Mouse (Mus musculus) forelimb bud, embryonic 11.5 days (tissue): ENCODE data around the gene Secisbp2.
"Not testable (repeated sequence)": the region's sequence is repeated elsewhere in the genome, so short reads cannot be mapped to it uniquely, and the experiment has no call there.

Experiments
- DNase-seq: peaks from one replicate; pipeline ENCODE4 v3.0.0-alpha.2; 2012; ENCODE audit warnings: low read depth, low spot score

Gene Secisbp2

DNA sequence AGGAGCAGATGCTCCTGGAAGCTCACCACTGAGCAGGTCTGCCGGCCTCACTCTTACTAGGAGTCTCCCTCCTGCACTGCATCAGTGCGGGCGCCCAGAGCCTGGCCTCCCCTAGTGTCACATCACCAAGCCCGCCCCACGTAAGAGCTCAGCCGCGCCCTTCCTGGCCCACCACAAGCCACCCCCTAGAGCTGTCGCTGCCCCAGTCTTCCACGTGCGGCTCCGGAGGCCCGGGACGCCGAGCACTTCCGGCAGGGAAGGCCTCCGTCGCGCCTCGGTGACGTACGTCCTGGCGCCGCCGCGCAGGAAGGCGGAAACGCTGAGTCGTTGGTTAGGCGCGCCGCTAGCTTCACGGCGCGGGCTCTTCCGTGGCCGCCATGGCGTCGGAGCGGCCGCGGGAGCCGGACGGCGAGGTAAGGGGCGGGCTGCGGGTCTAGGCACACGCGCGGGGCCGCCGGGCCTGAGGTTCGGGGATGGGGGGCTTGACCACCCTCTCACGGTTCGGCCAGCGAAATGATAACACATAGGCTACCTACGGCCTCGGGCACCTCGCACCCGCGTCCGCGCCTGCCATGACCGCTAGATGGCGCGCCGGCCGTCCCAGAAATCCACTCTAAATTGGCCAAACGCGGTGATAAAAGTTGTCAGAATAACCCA, at the start of gene Secisbp2:
Gene Secisbp2, plus strand, starts transcription at position 290 of the 657 bp plus-strand sequence.
- peak; percentile 91 for DNase-seq

GRCm38 (mm10) chr13:51602764-51603163, 48.7 kb upstream of the Secisbp2 start:
- DNase-seq = no peak

DNA sequence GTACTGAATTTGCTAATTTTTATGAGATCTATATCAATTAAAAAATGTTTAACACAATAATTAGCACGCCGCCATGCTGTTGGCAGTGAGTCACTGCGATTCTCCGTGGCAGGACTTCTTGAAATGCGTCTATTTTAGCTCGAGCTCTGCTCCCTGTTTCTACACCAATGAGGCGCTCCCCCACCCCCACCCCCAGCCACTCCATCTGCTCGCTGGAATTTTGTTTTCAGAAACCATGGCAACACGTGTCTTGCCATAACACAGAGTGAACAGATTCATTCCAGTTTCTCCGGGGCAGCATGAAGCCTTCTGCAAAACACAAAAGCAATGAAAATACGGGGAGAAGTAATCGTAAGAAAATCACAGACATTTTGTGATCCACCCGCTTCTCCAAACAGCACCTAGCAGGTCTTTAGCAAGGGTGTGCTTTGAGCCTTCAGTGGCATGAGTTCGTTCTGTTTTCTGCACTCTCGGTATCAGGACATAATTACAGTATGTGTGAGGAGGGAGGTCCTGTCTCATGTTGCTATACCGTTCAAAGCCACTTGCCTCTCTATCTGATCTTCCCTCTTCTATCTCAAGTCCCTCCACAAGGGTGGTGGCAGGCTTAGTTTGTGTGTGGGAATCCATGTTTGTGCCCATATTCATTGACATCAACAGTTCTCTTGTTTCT, 48.1 kb upstream of the Secisbp2 start:
- peak; percentile 80 for DNase-seq

GRCm38 (mm10) chr13:51603894-51604244, 47.6 kb upstream of the Secisbp2 start:
- DNase-seq = no peak

DNA sequence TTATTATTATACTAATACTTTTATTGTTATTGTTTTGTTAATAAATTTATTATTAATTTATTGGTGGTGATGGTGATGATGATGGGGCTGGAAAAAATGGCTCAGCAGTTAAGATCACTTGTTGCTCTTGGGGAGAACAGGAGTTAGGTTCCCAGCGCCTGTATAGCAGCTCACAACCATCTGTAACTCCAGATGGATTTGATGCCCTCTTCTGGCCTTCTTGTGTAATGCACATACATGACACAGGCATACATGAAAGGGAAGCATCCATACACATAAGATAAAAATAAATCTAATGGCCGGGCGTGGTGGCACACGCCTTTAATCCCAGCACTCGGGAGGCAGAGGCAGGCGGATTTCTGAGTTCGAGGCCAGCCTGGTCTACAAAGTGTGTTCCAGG, 42.3 kb upstream of the Secisbp2 start:
- no peak for DNase-seq

DNA sequence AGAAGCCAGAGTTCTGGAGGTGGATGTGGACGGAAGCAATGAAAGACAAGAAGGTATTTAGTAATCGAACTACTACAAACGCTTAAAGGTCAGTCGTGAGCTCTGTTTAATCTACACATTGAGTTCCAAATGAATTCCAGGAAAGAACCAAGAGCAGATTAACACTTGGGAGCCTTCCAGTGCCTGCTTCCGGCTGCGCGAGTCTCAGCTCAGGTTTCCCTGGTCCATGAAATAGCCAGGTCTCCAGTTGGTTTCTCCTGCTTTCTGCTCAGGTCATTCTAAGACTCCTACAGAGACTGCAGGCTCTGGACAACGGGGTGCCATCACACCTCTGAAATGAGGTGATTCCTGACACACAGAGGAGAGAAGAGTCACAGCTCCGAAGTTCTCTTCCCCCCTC, 40.4 kb upstream of the Secisbp2 start:
- DNase-seq = peak; percentile 38

- peak; percentile 58 for DNase-seq
These were observed 40.0 kb upstream of the Secisbp2 start for GRCm38 (mm10) chr13:51611500-51611899.

- no peak for DNase-seq
These were observed 35.7 kb upstream of the Secisbp2 start for GRCm38 (mm10) chr13:51615815-51616214.

DNA sequence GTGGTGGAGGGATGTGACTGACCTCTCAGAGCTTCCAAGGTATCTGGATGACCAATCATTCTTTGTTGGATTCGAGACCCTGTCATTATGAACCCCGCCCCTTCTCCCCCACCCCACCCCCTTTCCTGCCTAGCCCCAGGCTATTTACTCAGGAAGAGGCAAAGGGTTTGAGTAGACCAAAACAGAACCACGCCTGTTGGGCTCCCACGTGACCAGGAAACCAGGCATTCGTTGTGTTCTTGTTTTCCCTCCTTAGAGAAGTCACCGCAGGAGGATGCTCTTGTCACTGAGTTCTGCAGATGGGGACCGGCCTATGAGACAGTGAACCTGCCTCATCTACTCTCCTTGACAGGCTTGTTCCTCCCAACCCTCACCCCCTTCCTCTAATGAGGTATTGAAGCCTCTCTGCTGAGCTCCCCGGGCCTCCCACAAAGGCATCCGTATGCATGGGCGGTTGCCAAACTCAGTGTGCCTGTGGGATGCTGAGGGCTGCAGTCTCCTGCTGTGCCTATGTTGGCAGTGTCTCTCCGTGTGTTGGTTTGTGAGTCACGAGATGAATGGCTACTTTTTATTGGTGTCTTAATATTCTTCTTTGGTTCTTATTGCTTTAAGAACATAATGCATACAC, 35.0 kb upstream of the Secisbp2 start:
- no peak for DNase-seq

GRCm38 (mm10) chr13:51617306-51617705, 34.2 kb upstream of the Secisbp2 start:
- no peak for DNase-seq

DNA sequence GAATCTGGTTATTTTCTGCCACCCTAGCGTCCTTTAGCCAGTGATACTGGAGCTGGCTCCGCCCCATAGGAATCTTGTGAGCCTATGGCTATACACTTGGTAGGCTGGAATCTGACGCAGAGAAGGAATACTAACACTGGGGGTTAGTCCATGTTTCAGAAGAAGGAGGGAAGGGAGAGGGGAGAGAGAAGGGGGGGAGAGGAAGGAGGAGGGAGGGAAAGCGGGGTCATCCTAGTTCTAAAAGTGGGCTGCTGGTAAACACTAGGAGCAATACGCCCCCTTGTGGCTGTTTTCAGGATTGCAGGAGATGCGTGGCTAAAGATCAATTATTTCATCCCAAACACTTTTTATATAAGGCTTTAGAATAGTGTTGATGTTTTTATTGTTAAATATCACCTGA, 33.6 kb upstream of the Secisbp2 start:
- DNase-seq = peak; percentile 70

GRCm38 (mm10) chr13:51618602-51619001, 32.9 kb upstream of the Secisbp2 start:
- no peak for DNase-seq

- no peak for DNase-seq
These were observed 28.9 kb upstream of the Secisbp2 start for GRCm38 (mm10) chr13:51622626-51623025.

DNA sequence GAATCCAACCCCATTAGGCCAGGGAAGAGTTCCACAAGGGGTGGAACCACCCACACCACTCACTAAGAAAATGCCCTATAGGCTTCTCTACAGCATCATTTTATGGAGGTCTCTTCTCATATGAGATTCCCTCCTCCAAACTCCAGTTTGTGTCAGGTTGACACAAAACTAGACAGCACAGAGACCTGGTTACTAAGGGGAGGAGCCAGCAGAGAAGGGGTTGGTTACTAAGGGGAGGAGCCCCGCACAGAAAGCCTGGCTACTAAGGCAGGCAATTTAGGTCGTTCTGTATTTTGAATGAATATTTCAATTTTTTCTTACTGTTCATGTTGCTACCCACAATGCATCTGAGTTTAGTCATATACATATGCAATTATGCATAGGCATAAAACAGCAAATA, 27.8 kb upstream of the Secisbp2 start:
- no peak for DNase-seq

GRCm38 (mm10) chr13:51628273-51628848, 23.1 kb upstream of the Secisbp2 start:
- DNase-seq = no peak

- DNase-seq = no peak
These were observed 20.0 kb upstream of the Secisbp2 start for GRCm38 (mm10) chr13:51631354-51631992.

DNA sequence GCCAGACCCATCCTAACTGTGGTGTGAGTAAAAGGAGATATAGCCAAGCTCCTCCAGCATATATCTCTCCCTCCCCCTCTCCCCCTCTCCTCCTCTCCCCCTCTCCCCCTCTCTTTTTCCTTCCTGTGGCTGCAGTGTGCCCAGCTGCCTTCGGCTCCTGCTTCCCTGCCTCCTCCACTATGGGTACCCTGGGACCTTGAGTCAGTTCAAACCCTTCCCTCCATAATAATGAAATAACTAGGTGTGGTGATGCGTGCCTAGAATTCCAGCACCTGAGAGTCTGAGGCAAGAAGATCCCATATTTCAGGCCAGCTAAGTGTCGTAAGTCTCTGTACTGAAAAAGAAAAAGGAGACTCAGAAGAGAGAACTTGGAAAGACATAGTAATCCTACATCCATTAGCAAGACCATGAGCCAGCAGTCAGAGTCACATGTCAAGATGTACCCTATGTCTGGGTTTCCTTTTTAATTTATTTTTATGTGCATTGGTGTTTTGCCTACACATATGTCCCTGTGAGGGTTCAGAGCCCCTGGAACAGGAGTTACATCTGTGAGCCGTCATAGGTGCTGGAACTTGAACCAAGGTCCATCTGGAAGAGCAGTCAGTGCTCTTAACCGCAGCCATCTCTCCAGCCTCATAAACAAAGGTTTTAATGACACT, 18.8 kb upstream of the Secisbp2 start:
- no peak for DNase-seq

- DNase-seq = not testable (repeated sequence)
These were observed 16.1 kb upstream of the Secisbp2 start for GRCm38 (mm10) chr13:51635384-51635783.

DNA sequence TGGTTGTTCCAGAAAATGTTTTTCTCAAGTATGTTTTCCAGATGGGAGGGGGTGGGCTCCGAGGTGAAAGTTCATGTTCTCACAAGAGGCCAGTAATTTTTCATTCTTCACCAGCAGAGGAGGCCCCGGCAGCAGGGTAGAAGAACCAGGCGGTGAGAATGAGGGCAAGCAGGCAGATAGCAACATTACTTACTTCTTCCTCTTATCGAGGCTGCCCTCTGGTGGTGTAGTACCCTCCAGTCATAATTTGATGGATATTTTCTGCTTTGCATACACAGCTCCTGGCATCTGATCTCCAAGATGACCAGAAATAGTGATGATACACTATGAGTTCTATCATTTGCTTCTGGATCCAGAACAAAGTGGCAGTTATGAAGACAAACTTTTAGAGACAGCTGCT, 12.5 kb upstream of the Secisbp2 start:
- no peak for DNase-seq

- DNase-seq = no peak
These were observed 10.1 kb upstream of the Secisbp2 start for GRCm38 (mm10) chr13:51641424-51641823.

GRCm38 (mm10) chr13:51642171-51642778, 9.2 kb upstream of the Secisbp2 start:
- DNase-seq = no peak
